Mouse (Mus musculus) lung, postnatal 36 days (tissue): ENCODE data around the gene Gpr37l1.

ENCODE experiments used
- DNase-seq: peaks from one replicate; pipeline ENCODE4 v3.0.0; 2022; ENCODE audit warnings: mixed read lengths

The Gpr37l1 gene

GRCm38 (mm10) chr1:135181880-135182623 lies 14.6 kb upstream of the Gpr37l1 start:
- no peak for DNase-seq

GRCm38 (mm10) chr1:135181275-135181674 lies 13.8 kb upstream of the Gpr37l1 start:
- DNase-seq: no peak

GRCm38 (mm10) chr1:135180830-135181229 lies 13.3 kb upstream of the Gpr37l1 start:
- DNase-seq: no peak

GRCm38 (mm10) chr1:135178863-135179262 lies 11.4 kb upstream of the Gpr37l1 start:
- no peak for DNase-seq

- DNase-seq: no peak
These were observed 10.2 kb upstream of the Gpr37l1 start for GRCm38 (mm10) chr1:135177724-135178123.

- no peak for DNase-seq
These were observed 7.7 kb upstream of the Gpr37l1 start for GRCm38 (mm10) chr1:135175176-135175575.

- DNase-seq: no peak
These were observed 5.8 kb upstream of the Gpr37l1 start for GRCm38 (mm10) chr1:135173311-135173710.

GRCm38 (mm10) chr1:135171984-135172383 lies 4.5 kb upstream of the Gpr37l1 start:
- DNase-seq: peak; percentile 87

- DNase-seq: no peak
These were observed 3.7 kb upstream of the Gpr37l1 start for GRCm38 (mm10) chr1:135171202-135171601.

- no peak for DNase-seq
These were observed 2.8 kb upstream of the Gpr37l1 start for GRCm38 (mm10) chr1:135170299-135170698.

- peak; percentile 37 for DNase-seq
These were observed 2.2 kb upstream of the Gpr37l1 start for GRCm38 (mm10) chr1:135169556-135170224.

GRCm38 (mm10) chr1:135168453-135169200 lies 1.1 kb upstream of the Gpr37l1 start:
- DNase-seq: no peak

- no peak for DNase-seq
These were observed 4.8 kb downstream of the Gpr37l1 start for GRCm38 (mm10) chr1:135162720-135163119.

- no peak for DNase-seq
These were observed 7.0 kb downstream of the Gpr37l1 start for GRCm38 (mm10) chr1:135160411-135161050.

- DNase-seq: no peak
These were observed 7.8 kb downstream of the Gpr37l1 start for GRCm38 (mm10) chr1:135159556-135160123.

- DNase-seq: no peak
These were observed 8.4 kb downstream of the Gpr37l1 start for GRCm38 (mm10) chr1:135159074-135159473.

- no peak for DNase-seq
These were observed 8.8 kb downstream of the Gpr37l1 start for GRCm38 (mm10) chr1:135158633-135159032.

- DNase-seq: no peak
These were observed 11.2 kb downstream of the Gpr37l1 start for GRCm38 (mm10) chr1:135156300-135156699.

- DNase-seq: peak; percentile 80
These were observed 13.0 kb downstream of the Gpr37l1 start for GRCm38 (mm10) chr1:135154411-135154959.

- DNase-seq: no peak
These were observed 13.5 kb downstream of the Gpr37l1 start for GRCm38 (mm10) chr1:135154011-135154410.

GRCm38 (mm10) chr1:135148996-135149395 lies 18.5 kb downstream of the Gpr37l1 start:
- DNase-seq: no peak

- DNase-seq: no peak
These were observed 19.0 kb downstream of the Gpr37l1 start for GRCm38 (mm10) chr1:135148476-135148875.

- peak; percentile 25 for DNase-seq
These were observed 19.8 kb downstream of the Gpr37l1 start for GRCm38 (mm10) chr1:135147702-135148058.
